Mouse (Mus musculus) neural tube, embryonic 14.5 days (tissue): Measurements from ENCODE around the gene Hps4. TPM values are rescaled to one million over a fixed set of nuclear protein-coding genes. Genes with fewer than 3 reads are reported as not detected.

Source experiments
- ATAC-seq: fragments of 200-750 bp; cut with Nextera tagmentation; 2 replicates; pipeline ENCODE4 v1.8.0; 2017; ENCODE audit warnings: low read depth, mild to moderate bottlenecking, moderate TSS enrichment, moderate library complexity
- H3K27ac ChIP-seq: fragments of 300-500 bp; sonication (generic); 2 replicates; pipeline ENCODE4 v1.5.1; 2014; ENCODE audit warnings: low read depth, mild to moderate bottlenecking, control low read depth, low read length, moderate library complexity, mixed read lengths
- H3K27me3 ChIP-seq: fragments of 300-500 bp; sonication (generic); 2 replicates; pipeline ENCODE4 v1.6.1; 2014; ENCODE audit warnings: low read length; ENCODE audit not compliant: control insufficient read depth, insufficient read depth
- H3K36me3 ChIP-seq: fragments of 300-500 bp; sonication (generic); 2 replicates; pipeline ENCODE4 v1.6.1; 2014; ENCODE audit warnings: low read length, mixed read lengths; ENCODE audit not compliant: control insufficient read depth, insufficient read depth
- H3K4me1 ChIP-seq: fragments of 300-500 bp; sonication (generic); 2 replicates; pipeline ENCODE4 v1.6.1; 2014; ENCODE audit warnings: low read length; ENCODE audit not compliant: control insufficient read depth, insufficient read depth
- H3K4me2 ChIP-seq: fragments of 300-500 bp; sonication (generic); 2 replicates; pipeline ENCODE4 v1.6.1; 2014; ENCODE audit warnings: mild to moderate bottlenecking, low read depth, low read length, control low read depth
- H3K4me3 ChIP-seq: fragments of 300-500 bp; sonication (generic); 2 replicates; pipeline ENCODE4 v1.5.1; 2014; ENCODE audit warnings: low read depth, low read length, control low read depth, mixed read lengths
- H3K9ac ChIP-seq: fragments of 300-500 bp; sonication (generic); replicated peaks from 2 replicates; pipeline ENCODE4 v1.6.1; 2014; ENCODE audit warnings: low read depth, mild to moderate bottlenecking, control low read depth, low read length, mixed read lengths
- H3K9me3 ChIP-seq: fragments of 300-500 bp; sonication (generic); 2 replicates; pipeline ENCODE4 v1.6.1; 2016; ENCODE audit warnings: low read length; ENCODE audit not compliant: control insufficient read depth
- WGBS: fragments of 180-500 bp; shearing (Covaris S2); extraction: QIAGEN DNeasy Blood & Tissue Kit; methylation state at CpG from one replicate; pipeline ENCODE4 v1.1.7; 2014; 5-methylcytosine and 5-hydroxymethylcytosine counted together
- polyA plus RNA-seq: library from polyadenylated mRNA; unstranded; fragments of >200 nt; fragmentation: Nextera tagmentation; extraction: Ambion mirVana; gene quantifications from 2 replicates; pipeline ENCODE4 v1.2.1, GENCODE M21; 2014

Gene Hps4
- polyA plus RNA-seq, 1 experiment from 2014 or later: 42.9 TPM

- H3K4me2 ChIP-seq: no peak overlapping the region
- H3K27me3 ChIP-seq: no peaks in the 10 kb centered on the region
- H3K4me1 ChIP-seq: peaks cover 34% of the 10 kb centered on the region
- no peak for ATAC-seq
- 91% methylated on average over 12 of the region's 12 CpGs for WGBS
- H3K4me3 ChIP-seq: no peak overlapping the region
- no peak overlapping the region for H3K27ac ChIP-seq
- peaks cover 30% of the 10 kb centered on the region for H3K36me3 ChIP-seq
- H3K9ac ChIP-seq: no peak overlapping the region
- H3K9me3 ChIP-seq: no peaks in the 10 kb centered on the region
Observed at GRCm38 (mm10) chr5:112367929-112368328, 25.0 kb downstream of the Hps4 start.

- Histone ChIP-seq H3K27me3 (no peaks in the 10 kb centered on the region), H3K36me3 (peaks cover 28% of the 10 kb centered on the region), H3K9ac (no peak overlapping the region), H3K4me3 (no peak overlapping the region), H3K4me2 (no peak overlapping the region), H3K9me3 (no peaks in the 10 kb centered on the region), H3K4me1 (peaks cover 34% of the 10 kb centered on the region), H3K27ac (no peak overlapping the region)
- no peak for ATAC-seq
- WGBS: 46% methylated on average over 10 of the region's 10 CpGs
Observed at GRCm38 (mm10) chr5:112368666-112369065, 25.8 kb downstream of the Hps4 start.

GRCm38 (mm10) chr5:112369326-112369725 lies 26.4 kb downstream of the Hps4 start:
- ATAC-seq: no peak

GRCm38 (mm10) chr5:112370236-112370813 lies 27.4 kb downstream of the Hps4 start:
- WGBS: 78% methylated on average over 12 of the region's 12 CpGs
- peaks cover 34% of the 10 kb centered on the region for H3K4me1 ChIP-seq
- no peak overlapping the region for H3K9ac ChIP-seq
- 0 out of 2 replicates have a peak, but pooled peaks have one; percentile 2 for ATAC-seq
- H3K9me3 ChIP-seq: no peaks in the 10 kb centered on the region
- no peak overlapping the region for H3K4me3 ChIP-seq
- H3K27me3 ChIP-seq: no peaks in the 10 kb centered on the region
- H3K27ac ChIP-seq: peak overlapping the region; percentile 34; the same call in 1 of the 2 replicates
- H3K4me2 ChIP-seq: no peak overlapping the region
- H3K36me3 ChIP-seq: peaks cover 23% of the 10 kb centered on the region

More at GRCm38 (mm10) chr5:112369326-112369725, 26.4 kb downstream of the Hps4 start:
- Histone ChIP-seq H3K36me3 (peaks cover 22% of the 10 kb centered on the region), H3K27ac (no peak overlapping the region), H3K4me3 (no peak overlapping the region), H3K9me3 (no peaks in the 10 kb centered on the region), H3K9ac (no peak overlapping the region), H3K4me2 (no peak overlapping the region), H3K27me3 (no peaks in the 10 kb centered on the region), H3K4me1 (peaks cover 34% of the 10 kb centered on the region)
- WGBS: 78% methylated on average over 13 of the region's 13 CpGs

- Histone ChIP-seq H3K27ac (peak overlapping the region; percentile 74), H3K9me3 (no peaks in the 10 kb centered on the region), H3K9ac (0 out of 2 replicates have a peak overlapping the region, but pooled peaks have one; percentile 8), H3K4me2 (no peak overlapping the region), H3K4me1 (peaks cover 34% of the 10 kb centered on the region), H3K27me3 (no peaks in the 10 kb centered on the region), H3K36me3 (peaks cover 26% of the 10 kb centered on the region), H3K4me3 (no peak overlapping the region)
- WGBS: 26% methylated on average over 7 of the region's 7 CpGs
- peak; percentile 89 for ATAC-seq
Observed at GRCm38 (mm10) chr5:112371933-112372332, 29.1 kb downstream of the Hps4 start.

GRCm38 (mm10) chr5:112376111-112376510 lies 33.2 kb downstream of the Hps4 start:
- Histone ChIP-seq H3K9ac (no peak overlapping the region), H3K4me2 (no peak overlapping the region), H3K9me3 (no peaks in the 10 kb centered on the region), H3K4me1 (peaks cover 15% of the 10 kb centered on the region), H3K27me3 (no peaks in the 10 kb centered on the region), H3K36me3 (peaks cover 19% of the 10 kb centered on the region), H3K4me3 (no peak overlapping the region), H3K27ac (no peak overlapping the region)
- 89% methylated on average over 4 of the region's 4 CpGs for WGBS
- no peak for ATAC-seq

GRCm38 (mm10) chr5:112377380-112377779 lies 34.5 kb downstream of the Hps4 start:
- Histone ChIP-seq H3K9me3 (no peaks in the 10 kb centered on the region), H3K27me3 (no peaks in the 10 kb centered on the region), H3K4me3 (no peak overlapping the region), H3K4me2 (no peak overlapping the region), H3K27ac (no peak overlapping the region), H3K36me3 (peaks cover 18% of the 10 kb centered on the region), H3K9ac (no peak overlapping the region), H3K4me1 (peaks cover 3% of the 10 kb centered on the region; the same call in 1 of the 2 replicates)
- ATAC-seq: no peak
- 94% methylated on average over 1 of the region's 1 CpGs for WGBS

GRCm38 (mm10) chr5:112378716-112379115 lies 35.8 kb downstream of the Hps4 start:
- H3K9ac ChIP-seq: no peak overlapping the region
- H3K36me3 ChIP-seq: peaks cover 18% of the 10 kb centered on the region
- 87% methylated on average over 6 of the region's 6 CpGs for WGBS

GRCm38 (mm10) chr5:112381154-112381553 lies 38.3 kb downstream of the Hps4 start:
- no peaks in the 10 kb centered on the region for H3K4me1 ChIP-seq
- H3K4me2 ChIP-seq: no peak overlapping the region
- H3K9me3 ChIP-seq: no peaks in the 10 kb centered on the region
- peaks cover 11% of the 10 kb centered on the region; the same call in 1 of the 2 replicates for H3K36me3 ChIP-seq
- 92% methylated on average over 11 of the region's 11 CpGs for WGBS
- no peak for ATAC-seq
- H3K27ac ChIP-seq: no peak overlapping the region
- no peaks in the 10 kb centered on the region for H3K27me3 ChIP-seq
- H3K9ac ChIP-seq: no peak overlapping the region
- no peak overlapping the region for H3K4me3 ChIP-seq

More at GRCm38 (mm10) chr5:112378716-112379115, 35.8 kb downstream of the Hps4 start:
- Histone ChIP-seq H3K27ac (no peak overlapping the region), H3K4me2 (no peak overlapping the region), H3K27me3 (no peaks in the 10 kb centered on the region), H3K4me3 (no peak overlapping the region), H3K4me1 (no peaks in the 10 kb centered on the region), H3K9me3 (no peaks in the 10 kb centered on the region)
- ATAC-seq: no peak
